Mouse (Mus musculus): Measurements from ENCODE around the gene Smim4.

Gene Smim4

DNA sequence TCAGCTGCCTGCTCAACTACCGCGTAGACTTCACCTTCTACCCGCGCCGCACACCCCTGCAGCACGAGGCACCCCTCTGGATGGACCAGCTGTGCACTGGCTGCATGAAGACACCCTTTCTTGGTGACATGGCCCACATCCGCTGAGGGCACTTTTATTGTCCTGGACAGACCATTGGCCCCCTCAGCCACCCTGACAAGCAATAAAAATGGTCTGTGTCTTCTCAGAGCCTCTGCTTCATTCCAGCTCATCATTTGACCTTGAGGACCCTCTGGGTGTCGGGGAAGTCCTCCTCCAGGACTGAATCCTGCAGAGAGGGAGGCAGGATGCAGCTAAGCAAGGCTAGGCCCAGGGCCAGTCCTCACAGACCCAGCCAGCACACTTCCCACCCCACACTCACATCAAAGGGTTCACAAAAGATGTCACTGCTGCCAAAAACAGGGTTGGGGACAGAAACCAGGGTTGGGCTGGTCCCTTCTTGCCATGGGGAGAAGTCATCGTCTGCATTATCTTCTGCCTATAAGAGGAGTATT lies 10.2 kb upstream of the Smim4 start:
- DNase-seq (ENCODE audit: low read depth, low spot score) = no peak

DNA sequence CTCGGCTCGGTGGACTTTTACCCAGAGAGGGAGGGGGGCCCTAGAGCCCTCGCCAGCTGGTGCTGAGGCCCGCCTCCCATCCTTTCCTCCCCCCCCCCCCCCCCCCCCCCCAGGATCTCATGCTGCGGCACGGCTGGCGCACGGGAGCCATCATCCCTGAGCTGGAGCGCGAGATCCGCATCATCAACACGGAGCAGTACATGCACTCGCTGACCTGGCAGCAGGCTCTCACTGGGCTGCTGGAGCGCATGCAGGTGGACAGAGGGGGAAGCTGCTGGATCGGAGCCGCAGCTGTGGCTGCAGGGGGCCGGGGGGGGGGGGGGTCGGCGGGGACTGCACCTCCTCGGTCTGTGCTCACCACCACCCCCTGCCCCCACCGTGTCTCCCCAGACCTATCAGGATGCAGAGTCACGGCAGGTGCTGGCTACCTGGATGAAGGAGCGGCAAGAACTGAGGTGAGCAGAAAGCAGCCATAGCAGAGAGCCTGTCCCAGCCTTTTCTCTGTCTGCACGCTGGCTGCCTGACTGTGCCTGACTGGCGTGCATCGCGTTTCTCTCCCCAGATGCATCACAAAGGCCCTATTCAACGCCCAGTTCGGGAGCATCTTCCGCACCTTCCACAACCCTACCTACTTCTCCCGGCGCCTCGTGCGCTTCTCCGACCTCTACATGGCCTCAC lies 9.6 kb upstream of the Smim4 start:
- no peak for DNase-seq (ENCODE audit: low read depth, low spot score)

DNA sequence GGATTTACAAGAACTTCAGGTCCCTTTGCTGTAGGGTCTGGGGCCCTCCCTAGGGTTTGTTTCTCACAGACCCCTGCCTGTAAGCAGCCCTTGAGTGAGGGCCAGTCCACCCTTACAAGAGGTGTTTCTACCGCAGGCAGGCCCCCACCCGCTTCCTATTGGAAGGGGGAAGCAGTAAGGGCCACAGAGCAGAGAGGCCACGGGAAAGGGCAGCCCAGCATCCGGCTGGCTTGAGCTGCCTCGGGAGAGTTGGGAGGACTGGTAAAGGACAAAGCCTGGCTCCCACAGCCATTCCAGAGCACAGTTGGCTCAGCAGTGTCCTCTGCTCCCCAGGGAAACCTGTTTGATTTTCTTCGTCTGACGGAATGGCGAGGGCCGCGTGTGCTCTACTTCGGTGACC lies 9.0 kb upstream of the Smim4 start:
- no peak for DNase-seq (ENCODE audit: low read depth, low spot score)

DNA sequence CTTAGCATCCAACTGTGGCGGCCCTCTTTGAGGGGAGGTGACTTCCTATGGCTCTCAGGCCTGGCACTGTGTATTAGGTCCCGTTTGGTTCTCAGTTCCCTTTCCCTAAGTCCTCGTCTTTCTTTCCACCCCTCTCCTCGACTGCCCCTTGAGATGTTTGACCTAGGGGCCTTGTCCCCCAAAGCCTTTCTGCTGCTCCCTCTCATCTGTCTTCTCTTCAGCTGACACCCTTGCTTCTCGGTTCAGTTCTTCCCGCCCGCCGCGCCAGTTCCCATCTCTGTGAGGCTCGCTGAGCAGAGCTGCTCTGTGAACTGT lies 8.5 kb upstream of the Smim4 start:
- no peak for DNase-seq (ENCODE audit: low read depth, low spot score)

DNA sequence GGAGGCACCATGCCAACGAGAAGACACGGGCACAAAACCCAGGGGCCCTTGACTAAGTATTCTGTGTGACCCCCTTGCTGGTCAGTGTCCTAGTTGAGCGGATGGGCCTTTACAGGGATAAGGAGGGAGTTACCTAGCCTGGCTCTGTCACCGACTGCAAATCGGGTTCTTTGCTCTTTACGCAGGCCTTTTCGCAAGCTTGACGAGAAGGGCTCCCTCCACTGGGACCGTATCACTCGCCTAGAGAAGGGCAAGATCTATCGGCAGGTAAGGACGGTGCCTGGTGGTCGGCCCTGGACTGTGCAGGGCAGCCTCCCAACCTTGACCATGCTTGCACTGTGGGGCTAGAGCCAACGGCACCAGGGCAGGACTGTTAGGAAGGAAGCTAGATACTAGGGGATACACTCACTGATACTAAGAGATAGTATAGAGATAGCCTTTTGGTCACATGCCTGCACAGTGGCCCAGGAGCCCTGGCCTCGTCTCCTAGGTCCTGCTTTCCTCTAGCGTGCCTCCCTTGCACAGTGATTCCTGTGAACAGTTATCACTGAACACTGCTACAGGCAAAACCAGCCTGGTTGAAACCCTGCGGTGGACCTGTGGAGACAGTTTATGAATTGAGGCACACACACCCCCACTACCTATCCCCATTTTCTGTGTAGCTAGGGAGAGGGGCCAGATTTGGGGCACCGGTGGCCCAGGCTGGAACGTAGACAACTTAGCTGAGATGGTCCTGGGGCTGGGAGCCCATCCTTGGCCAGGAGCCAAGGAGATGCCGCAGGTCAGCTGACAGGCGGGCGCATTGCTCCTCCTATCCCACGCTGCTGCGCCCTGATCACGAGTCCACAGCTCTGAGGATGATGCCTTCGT lies 7.9 kb upstream of the Smim4 start:
- DNase-seq (ENCODE audit: low read depth, low spot score) = no peak

DNA sequence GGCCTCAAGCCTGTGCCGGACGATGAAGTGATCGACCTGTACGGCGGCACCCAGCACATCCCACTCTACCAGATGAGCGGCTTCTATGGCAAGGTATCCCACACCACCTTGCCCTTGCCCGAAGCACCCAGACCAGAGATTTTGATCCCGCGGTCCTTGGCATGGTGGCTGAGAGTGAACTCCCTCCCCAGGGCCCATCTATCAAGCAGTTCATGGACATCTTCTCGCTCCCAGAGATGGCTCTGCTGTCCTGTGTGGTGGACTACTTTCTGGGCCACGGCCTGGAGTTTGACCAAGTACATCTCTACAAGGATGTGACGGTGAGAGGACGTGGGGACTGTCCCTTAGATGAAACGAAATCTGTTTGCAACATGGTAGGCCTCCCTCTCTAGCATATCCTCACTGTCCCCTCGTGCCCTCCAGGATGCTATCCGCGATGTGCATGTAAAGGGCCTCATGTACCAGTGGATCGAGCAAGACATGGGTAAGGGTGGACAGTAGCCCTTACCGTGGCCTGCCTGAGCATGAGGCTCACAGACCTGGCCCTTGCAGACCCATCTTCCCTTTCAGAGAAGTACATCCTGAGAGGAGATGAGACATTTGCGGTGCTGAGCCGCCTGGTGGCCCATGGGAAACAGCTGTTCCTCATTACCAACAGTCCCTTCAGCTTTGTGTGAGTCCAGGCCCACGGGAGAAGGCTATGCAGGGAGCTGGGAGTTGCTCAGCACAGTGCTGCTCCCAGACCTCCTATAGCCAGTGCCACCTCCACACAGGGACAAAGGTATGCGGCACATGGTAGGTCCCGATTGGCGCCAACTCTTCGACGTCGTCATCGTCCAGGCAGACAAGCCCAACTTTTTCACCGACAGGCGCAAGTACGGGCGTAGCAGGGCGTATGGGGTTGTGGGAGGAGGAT lies 7.0 kb upstream of the Smim4 start:
- no peak for DNase-seq (ENCODE audit: low read depth, low spot score)

DNA sequence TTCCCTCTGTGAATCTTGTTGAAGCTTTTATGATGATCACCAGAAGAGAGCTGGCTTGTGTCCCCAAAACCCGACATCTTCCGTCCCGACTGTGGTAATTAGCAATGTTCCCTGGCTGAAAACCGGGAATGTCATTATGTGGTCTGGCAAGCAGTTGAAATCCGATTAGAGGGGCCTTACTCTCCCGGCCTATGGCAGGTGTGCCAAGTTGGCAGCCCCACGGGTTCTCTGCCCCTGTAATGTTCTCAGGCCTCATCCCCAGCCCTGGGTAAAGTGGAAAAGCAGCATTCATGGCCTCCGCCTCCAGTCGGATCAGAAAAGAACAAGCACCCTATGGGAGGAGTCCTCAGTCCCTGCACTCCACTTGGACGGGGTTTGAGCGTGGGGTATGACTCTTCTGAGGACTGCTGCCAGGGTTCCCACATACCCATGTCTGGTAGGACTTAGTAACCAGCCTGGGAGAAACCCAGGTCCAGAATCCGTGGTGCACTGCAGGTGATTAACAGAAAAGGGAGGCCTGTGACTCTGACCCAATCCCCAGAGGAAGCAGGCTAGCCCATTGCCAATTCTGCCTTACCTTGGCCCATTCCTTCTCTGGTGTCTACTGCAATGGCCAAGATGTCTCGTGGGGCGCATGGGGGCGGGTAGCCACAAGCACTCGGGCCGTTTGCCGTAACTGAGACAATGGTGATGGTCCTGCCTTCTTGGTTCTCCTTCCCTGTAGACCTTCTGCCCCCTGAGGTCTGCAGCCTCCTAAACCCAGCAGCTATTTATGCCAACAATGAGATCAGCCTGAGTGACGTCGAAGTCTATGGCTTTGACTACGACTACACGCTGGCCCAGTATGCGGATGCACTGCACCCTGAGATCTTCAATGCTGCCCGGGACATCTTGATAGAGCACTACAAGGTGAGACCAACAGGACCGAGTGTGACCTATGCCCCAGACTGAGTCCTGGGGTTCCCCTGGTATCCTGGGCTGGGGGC lies 5.6 kb upstream of the Smim4 start:
- no peak for DNase-seq (ENCODE audit: low read depth, low spot score)

DNA sequence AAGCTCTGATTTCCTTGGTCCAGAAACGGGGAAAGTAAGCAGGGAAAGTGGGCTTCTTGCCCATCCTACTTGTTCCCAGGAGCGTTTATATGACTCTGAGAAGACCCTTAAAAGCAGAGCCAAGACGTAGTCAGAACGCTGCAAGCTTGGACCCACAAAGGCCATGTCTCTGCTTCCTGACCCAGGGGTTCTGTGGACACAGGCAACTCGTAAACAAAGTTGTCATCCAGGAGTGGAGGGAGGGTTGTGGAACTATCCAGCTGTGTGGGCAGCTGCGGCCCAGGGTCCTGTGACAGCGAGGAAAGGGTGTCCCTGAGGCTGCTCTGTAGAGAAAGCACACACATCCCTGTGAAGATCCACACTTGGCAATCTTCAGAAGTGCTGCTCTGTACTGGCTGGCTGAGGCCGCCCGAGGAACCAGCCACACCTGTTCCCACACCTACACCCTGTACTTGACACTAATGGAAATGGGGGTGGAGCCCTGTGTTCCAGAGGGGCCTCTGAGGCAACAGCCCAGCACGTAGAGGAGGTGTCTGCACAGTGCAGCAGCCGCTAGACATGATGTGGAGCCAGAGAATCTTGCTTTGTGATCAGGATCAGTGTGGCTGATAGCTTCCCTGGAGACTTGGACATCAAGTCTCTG lies 4.4 kb upstream of the Smim4 start:
- DNase-seq (ENCODE audit: low read depth, low spot score) = no peak

DNA sequence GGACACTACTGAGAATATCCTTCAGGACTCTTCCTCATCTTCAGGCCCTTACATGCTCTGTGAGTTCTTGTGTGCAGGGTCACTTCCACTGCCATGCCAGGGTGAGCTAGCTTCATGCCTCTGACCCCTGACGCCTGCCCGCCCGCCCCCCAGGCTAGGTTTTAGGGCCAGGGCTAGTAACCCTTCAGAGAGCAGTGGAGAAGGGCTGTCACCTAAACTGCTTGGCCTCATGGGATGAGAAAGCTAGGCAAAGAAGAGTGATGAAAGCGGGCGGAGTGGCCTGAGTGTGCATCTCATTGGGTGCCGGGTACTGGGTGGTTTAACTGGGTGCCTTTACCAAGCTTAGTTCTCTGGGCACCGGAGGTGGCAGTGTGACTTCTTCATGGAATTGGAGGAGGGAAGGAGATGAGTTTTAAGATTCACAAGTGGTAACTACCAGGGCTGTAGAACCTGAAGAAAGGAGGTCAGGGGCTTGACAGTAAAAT lies 3.8 kb upstream of the Smim4 start:
- DNase-seq (ENCODE audit: low read depth, low spot score) = no peak

DNA sequence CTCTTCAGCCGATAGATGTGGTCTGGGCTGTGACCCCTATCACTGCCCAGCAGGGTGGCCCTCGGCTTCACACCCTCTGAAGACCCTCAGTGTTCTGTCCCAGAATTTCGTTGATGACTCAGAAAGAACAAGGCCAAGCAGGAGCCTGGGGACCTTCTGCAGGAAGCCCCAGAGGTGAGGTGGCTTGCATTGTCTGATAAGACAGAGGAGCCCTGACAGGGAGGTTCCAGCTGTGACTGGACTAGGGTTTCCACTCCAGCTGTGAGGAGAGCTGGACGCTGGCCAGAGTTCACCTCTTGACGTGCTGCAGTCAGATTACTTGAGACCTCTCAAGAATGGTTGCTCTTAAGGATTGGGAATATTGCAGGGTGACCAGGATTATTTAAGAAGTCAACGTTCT lies 3.3 kb upstream of the Smim4 start:
- DNase-seq (ENCODE audit: low read depth, low spot score) = no peak

DNA sequence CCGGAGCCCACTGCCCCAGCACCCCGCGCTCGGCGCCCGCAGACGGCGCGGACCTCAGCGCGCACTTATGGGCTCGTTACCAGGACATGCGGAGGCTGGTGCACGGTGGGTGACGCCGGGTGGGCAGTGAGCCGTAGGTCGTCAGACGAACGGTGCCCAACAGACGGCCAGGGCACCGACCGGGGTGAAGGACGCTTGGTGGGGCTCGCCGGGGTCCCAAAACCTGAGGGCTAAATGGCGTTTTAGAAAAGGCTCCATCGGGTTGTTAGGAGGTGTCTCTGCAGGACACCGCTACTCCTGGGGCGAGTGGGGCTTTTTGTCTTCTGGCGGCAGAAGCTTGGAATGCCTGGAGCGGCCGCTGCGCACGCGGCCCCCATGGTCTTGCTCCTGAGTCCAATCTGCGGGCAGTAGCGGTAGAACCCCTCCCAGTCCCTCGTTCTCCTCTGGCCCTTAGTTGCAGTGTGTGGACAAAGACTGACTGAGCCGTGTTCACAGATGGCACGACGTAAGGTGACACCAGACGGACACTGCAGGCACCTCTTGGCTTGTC lies 2.6 kb upstream of the Smim4 start:
- peak; percentile 18 for DNase-seq (ENCODE audit: low read depth, low spot score)

DNA sequence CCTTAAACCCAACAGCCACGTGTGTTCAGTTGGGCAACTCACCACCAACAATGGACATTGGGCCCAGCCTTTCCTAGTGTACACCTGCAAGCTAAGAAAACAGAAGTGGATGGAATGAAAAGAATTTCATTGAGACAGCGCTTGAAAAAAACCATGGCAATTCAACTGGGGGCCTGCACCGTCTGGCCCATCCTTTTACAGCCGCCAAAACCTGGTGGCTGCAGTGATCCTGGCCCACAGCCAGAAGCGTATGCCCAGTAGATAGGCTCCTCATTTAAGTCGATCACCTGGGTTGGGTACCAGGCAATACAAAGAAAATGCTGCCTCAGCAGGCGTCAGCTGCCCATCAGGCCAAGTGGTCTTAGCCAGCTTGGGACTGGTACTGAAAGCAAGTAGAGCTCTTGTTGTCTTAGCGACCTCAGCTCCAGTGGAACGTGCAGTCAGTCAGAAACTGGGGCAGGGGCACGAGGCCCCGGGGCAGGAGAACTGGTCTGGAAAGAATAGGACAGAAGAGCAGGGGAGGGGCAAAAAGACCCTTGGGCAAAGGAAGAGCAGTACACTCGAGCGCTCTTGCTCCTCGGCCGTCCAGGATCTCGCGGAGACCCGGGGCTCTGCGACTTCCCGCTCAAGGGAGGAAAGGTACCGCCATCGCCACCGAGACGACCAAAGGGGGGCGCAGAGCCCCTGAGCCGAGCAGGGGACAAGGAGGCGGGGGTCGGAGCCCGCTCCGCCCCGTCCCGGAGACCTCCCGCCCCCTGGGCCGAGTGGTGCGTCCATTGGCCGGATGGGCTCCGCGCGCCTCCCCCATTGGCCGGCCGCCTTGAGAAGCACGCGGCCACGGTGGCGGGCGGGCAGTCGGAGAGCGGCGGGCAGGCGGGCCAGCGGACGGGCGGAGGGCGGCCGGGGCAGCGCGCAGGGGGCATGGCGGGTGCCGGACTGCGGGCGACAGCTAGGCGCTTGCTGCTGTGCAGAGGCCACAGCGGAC lies 1.8 kb upstream of the Smim4 start, which contains the start of gene Nt5dc2:
Nt5dc2 (plus strand) TSS at position 818 of the 985 bp plus-strand sequence.
- peak; percentile 75 for DNase-seq (ENCODE audit: low read depth, low spot score)

DNA sequence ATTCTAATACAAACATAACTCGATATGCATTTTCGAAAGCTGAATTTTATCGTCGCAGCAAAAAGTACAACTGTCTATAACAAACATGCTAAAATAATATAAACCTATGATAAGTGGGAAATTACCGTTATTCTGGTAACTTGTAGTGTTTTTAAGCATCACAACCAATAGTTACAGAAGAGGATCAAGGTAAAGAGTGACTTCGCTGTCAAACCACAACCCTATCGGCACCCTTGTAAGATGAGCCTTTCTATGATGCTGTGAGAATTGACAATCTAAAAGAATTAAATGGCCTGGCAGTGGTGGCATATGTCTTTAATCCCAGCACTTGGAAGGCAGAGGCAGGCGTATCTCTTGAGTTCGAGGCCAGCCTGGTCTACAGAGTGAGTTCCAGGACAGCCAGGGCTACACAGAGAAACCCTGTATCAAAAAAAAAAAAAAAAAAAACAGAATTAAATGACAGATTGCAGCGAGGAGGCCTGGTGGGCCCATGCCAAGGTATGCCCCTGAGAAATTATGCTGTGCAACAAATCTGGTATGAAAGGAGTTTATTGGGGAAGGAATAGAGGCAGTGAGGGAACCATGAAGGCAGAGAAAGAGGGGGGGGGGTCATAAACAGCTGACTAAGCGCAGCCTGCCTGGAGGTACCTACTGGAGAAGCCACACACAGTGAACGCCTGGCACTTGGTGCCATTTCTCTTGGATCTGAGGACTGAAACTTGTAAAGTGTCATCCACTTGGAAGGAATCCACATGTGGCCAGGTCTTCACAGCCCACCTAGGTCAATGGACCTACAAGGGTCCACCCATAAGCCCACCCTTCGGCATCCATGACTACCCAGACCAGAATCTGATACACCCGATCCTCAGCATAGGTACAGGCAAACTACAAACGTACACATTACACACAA lies 825 bp upstream of the Smim4 start:
- peak; percentile 8 for DNase-seq (ENCODE audit: low read depth, low spot score)

DNA sequence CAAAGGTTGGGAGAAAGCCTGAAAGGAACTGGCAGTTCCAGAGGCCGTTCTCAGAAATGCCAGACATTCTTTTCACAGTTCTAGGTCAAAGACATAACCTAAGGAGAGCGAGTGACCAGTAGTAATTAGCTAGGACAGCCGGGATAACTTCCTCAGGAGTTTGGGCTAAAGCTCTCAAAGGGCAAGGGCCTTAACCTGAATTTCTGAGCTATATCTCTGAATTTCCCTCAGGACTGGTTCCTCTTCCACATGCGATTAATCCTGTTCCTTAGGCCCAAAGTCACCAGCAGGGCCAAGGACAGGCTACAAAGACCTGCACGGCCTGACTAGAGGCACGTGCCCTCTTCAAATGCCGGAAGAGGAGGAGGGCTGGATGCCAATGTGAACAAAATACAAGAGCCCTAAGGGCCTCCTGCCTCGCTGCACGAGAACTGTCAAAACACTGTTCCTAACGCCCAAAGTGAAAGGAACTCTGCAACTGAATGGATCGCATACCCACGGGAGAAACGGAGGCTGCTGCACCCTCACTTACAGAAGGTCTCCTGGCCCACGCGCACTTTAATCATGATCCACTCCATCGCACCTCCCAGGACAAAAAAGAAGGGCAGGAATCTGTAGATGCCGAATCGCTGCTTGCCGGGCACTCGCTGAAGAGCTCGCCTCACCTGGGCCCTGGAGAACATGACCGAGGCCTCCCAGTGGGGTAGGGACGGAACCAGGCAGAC lies 493 bp downstream of the Smim4 start:
- peak; percentile 77 for DNase-seq (ENCODE audit: low read depth, low spot score)

DNA sequence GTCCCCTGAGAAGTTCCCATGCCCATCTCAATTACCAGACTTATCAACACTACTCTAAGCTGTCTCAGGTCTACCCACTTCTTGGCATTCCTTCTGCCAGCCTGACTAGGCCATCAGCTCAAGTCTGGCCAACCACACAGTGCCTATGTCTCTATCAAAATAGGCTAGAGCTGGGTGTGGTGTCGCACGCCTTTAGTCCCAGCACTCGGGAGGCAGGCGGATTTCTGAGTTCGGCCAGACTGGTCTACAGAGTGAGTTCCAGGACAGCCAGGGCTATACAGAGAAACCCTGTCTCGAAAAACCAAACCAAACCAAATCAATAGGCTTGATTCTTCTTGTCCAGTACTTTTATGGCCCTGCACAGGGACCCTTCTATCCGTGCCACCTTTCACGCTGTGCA lies 1.9 kb downstream of the Smim4 start:
- no peak for DNase-seq (ENCODE audit: low read depth, low spot score)
